Mouse (Mus musculus) midbrain, embryonic 13.5 days (tissue): ENCODE data around the gene Armc12. TPM values are rescaled to one million over a fixed set of nuclear protein-coding genes. Genes with fewer than 3 reads are reported as not detected.
A peak's percentile ranks its signal among the peaks of the same experiment; 100 is the strongest.

Source experiments
- ATAC-seq: fragments of 200-750 bp; cut with Nextera tagmentation; 2 replicates; pipeline ENCODE4 v1.8.0; 2017; ENCODE audit warnings: mild to moderate bottlenecking, moderate TSS enrichment, moderate library complexity
- H3K27ac ChIP-seq: fragments of 300-500 bp; sonication (generic); 2 replicates; pipeline ENCODE4 v1.5.1; 2015; ENCODE audit warnings: inconsistent platforms, mild to moderate bottlenecking, moderate library complexity
- H3K27me3 ChIP-seq: fragments of 300-500 bp; sonication (generic); 2 replicates; pipeline ENCODE4 v1.6.1; 2015; ENCODE audit warnings: mild to moderate bottlenecking, inconsistent platforms
- H3K36me3 ChIP-seq: fragments of 300-500 bp; sonication (generic); 2 replicates; pipeline ENCODE4 v1.6.1; 2015; ENCODE audit warnings: mild to moderate bottlenecking, inconsistent platforms
- H3K4me1 ChIP-seq: fragments of 300-500 bp; sonication (generic); replicated peaks from 2 replicates; pipeline ENCODE4 v1.6.1; 2015; ENCODE audit warnings: inconsistent platforms
- H3K4me2 ChIP-seq: fragments of 300-500 bp; sonication (generic); replicated peaks from 2 replicates; pipeline ENCODE4 v1.6.1; 2015; ENCODE audit warnings: moderate library complexity, mild to moderate bottlenecking, inconsistent platforms
- H3K4me3 ChIP-seq: fragments of 300-500 bp; sonication (generic); replicated peaks from 2 replicates; pipeline ENCODE4 v1.5.1; 2015; ENCODE audit warnings: mild to moderate bottlenecking, inconsistent platforms
- H3K9ac ChIP-seq: fragments of 300-500 bp; sonication (generic); replicated peaks from 2 replicates; pipeline ENCODE4 v1.6.1; 2015; ENCODE audit warnings: mild to moderate bottlenecking, inconsistent platforms
- H3K9me3 ChIP-seq: fragments of 300-500 bp; sonication (generic); 2 replicates; pipeline ENCODE4 v1.6.1; 2016; ENCODE audit warnings: mild to moderate bottlenecking, inconsistent platforms
- WGBS: fragments of 180-500 bp; shearing (Covaris S2); methylation state at CpG from one replicate; pipeline ENCODE4 v1.1.7; 2015; 5-methylcytosine and 5-hydroxymethylcytosine counted together
- microRNA-seq: library from miRNA; unstranded; fragments of <30 nt; microRNA quantifications from one replicate; pipeline ENCODE4, GENCODE M21; 2016
- polyA plus RNA-seq: library from polyadenylated mRNA; unstranded; fragments of >200 nt; fragmentation: Nextera tagmentation; extraction: Ambion mirVana; gene quantifications from 2 replicates; pipeline ENCODE4 v1.2.1, GENCODE M21; 2015

Gene Armc12
- polyA plus RNA-seq, 1 experiment from 2014 or later, result not detected

DNA sequence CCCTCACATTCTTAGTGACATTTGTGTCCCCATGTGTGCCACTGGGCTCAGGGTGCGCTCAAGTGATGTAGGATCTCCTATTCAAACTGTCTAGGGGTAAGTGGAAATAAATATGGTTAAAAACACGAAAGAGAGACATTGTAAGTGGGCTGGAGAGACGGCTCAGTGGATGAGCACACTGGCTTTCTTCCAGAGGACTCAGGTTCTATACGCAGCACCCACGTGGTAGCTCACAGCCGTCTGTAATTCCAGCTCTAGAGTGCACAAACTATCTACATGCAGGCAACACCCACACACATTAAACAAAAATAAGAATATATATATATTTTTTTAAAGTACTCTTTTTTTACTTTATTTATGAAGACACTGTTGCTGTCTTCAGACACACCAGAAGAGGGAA lies 42.3 kb downstream of the Armc12 start:
- WGBS, result 85% methylated on average over 6 of the region's 6 CpGs
- no peak overlapping the region for H3K9ac ChIP-seq
- no peaks in the 10 kb centered on the region for H3K9me3 ChIP-seq
- H3K27ac ChIP-seq, result no peak overlapping the region
- H3K4me1 ChIP-seq, result peaks cover 9% of the 10 kb centered on the region
- no peaks in the 10 kb centered on the region for H3K36me3 ChIP-seq
- peaks cover 6% of the 10 kb centered on the region; the same call in 1 of the 2 replicates for H3K27me3 ChIP-seq
- no peak overlapping the region for H3K4me2 ChIP-seq
- no peak for ATAC-seq
- no peak overlapping the region for H3K4me3 ChIP-seq

DNA sequence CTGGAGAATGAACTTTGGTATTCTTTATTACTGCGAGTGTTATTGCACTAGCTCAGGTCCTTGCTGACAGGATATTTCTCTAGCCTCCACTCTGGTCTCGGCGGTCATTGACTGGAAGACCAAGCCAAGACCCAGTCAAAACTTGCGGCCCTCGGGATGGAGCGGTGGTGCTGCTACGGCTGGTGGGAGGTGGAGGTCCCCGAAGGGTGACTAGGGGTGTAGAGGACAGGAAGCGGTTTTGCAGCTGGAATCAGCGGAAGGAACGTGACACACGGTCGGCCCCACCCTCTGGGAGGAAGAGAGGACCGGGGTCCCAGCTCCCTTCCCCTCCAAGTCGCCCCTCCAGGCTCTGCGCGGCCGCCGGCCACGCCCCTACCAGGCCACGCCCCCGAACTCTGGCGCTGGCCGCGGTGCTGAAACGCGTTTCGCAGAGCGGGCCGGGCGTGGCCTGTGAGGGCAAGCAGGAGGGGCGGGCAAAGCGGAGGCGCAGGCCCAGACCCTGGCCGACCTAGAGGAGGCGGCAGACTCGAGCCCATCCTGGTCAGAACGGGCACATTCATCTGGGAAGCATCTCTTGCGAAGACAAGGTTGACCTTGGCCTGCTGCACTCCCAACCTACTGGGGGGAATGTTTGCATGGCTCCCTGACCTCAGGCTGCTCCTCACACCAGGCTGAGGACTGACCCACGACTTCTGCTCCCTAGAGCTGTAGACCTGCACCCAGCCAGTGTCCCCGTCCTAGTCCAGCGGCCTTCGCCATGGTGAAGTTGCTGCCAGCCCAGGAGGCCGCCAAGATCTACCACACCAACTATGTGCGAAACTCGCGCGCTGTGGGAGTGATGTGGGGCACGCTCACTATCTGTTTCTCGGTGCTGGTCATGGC lies 44.9 kb downstream of the Armc12 start, which contains the start of gene Lhfpl5:
Gene Lhfpl5 (plus strand): TSS at position 398 of the 882 bp plus-strand sequence.
- H3K4me3 ChIP-seq, result peak within 1 kb of the TSS; percentile 41
- peak; percentile 91 for ATAC-seq
- H3K9me3 ChIP-seq, result no peaks in the 10 kb centered on the region
- H3K4me1 ChIP-seq, result peaks cover 10% of the 10 kb centered on the region
- H3K9ac ChIP-seq, result peak within 1 kb of the TSS; percentile 57
- 14% methylated on average over 49 of the region's 50 CpGs for WGBS
- H3K36me3 ChIP-seq, result no peaks in the 10 kb centered on the region
- H3K4me2 ChIP-seq, result peak within 1 kb of the TSS; percentile 68
- H3K27me3 ChIP-seq, result peaks cover 6% of the 10 kb centered on the region; the same call in 1 of the 2 replicates
- no peak within 1 kb of the TSS for H3K27ac ChIP-seq

DNA sequence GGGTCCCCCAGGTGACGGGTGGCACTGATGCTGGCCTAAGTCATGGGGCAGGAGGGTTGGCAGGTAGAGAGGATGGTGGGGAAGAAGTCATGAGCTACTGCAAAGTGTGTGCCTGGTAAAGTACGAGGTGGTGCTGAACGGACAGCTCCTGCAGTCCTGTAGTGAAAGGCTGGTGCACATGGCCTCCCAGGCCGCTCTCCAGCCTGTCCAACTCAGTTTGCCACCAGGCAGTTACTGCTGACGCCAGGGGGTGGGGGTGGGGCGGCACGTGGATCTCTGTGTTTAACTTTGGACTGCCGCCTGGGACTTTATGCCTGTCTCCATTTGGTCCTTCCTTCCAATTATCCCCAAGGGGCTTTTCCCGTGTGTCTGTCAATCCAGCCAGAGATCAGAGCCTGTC lies 49.8 kb downstream of the Armc12 start:
- ATAC-seq, result no peak
- Histone ChIP-seq H3K4me2 (no peak overlapping the region), H3K27ac (no peak overlapping the region)

DNA sequence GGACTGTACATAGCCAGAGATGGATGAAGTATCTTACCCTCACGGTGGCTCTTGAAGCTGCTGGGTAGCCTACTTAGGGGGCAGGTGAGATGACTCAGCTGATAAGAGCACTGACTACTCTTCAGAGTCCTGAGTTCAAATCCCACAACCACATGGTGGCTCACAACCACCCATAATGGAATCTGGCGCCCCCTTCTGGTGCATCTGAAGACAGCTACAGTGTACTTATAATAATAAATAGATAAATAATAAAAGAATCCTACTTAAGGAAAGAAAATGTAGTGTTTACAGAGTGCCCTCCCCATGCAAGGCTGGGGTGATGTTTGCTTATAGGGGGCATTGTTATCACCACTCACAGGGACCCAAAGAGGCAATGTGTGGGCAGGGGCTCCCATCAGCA lies 50.5 kb downstream of the Armc12 start:
- H3K4me2 ChIP-seq, result no peak overlapping the region
- no peak overlapping the region for H3K9ac ChIP-seq
- H3K27ac ChIP-seq, result no peak overlapping the region
- no peaks in the 10 kb centered on the region for H3K9me3 ChIP-seq
- H3K36me3 ChIP-seq, result no peaks in the 10 kb centered on the region
- H3K27me3 ChIP-seq, result no peaks in the 10 kb centered on the region
- WGBS, result 59% methylated on average over 2 of the region's 2 CpGs
- no peak overlapping the region for H3K4me3 ChIP-seq
- ATAC-seq, result no peak
- H3K4me1 ChIP-seq, result peaks cover 5% of the 10 kb centered on the region; the same call in 1 of the 2 replicates

More for the DNA sequence above, 49.8 kb downstream of the Armc12 start:
- Histone ChIP-seq H3K27me3 (no peaks in the 10 kb centered on the region), H3K9ac (no peak overlapping the region), H3K36me3 (no peaks in the 10 kb centered on the region), H3K4me3 (no peak overlapping the region), H3K9me3 (no peaks in the 10 kb centered on the region), H3K4me1 (peaks cover 11% of the 10 kb centered on the region)
- 6% methylated on average over 9 of the region's 9 CpGs for WGBS

GRCm38 (mm10) chr17:28586509-28586908 lies 55.9 kb downstream of the Armc12 start:
- Histone ChIP-seq H3K27me3 (no peaks in the 10 kb centered on the region), H3K36me3 (peaks cover 41% of the 10 kb centered on the region)

DNA sequence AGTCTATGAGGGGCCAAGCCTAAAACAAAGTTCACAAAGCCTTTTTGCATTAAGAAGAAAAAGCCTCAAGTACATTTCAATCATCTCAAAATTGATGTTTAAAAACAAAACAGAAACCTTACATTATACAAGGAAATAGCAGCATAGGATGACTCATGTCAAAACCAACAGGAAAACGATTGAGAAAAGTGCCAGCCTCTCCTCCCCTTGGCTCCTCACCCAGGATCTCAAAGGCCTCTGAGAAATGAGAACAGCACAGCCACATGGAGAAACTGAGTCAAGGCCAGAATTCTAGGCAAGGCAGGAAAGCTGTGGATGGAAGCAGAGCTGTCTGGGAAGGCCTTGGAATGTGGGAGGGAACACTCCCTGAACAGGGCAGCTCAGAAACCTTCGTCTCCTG lies 58.0 kb downstream of the Armc12 start:
- no peak overlapping the region for H3K9ac ChIP-seq
- no peaks in the 10 kb centered on the region for H3K27me3 ChIP-seq
- peaks cover 62% of the 10 kb centered on the region for H3K36me3 ChIP-seq
- H3K27ac ChIP-seq, result no peak overlapping the region
- ATAC-seq, result no peak
- 88% methylated on average over 2 of the region's 2 CpGs for WGBS
- H3K9me3 ChIP-seq, result no peaks in the 10 kb centered on the region
- H3K4me1 ChIP-seq, result no peaks in the 10 kb centered on the region
- no peak overlapping the region for H3K4me3 ChIP-seq
- H3K4me2 ChIP-seq, result no peak overlapping the region

More at GRCm38 (mm10) chr17:28586509-28586908, 55.9 kb downstream of the Armc12 start:
- Histone ChIP-seq H3K27ac (no peak overlapping the region), H3K9ac (no peak overlapping the region), H3K9me3 (no peaks in the 10 kb centered on the region), H3K4me1 (no peaks in the 10 kb centered on the region), H3K4me3 (no peak overlapping the region), H3K4me2 (no peak overlapping the region)
- WGBS, result 90% methylated on average over 3 of the region's 3 CpGs
- no peak for ATAC-seq

Small RNA genes lying within 50 kb of the gene (microRNA-seq; reads per million reads assigned to microRNA genes)
- gene Gm25195 (not detected), gene Mir6969 (not detected)

Other genes with a start within 250 kb of the Armc12 start
- gene Fance, start 217.3 kb upstream of the Armc12 start, polyA plus RNA-seq, result 20.2 and 26.9 TPM in 2 replicates
- 382 and 387 TPM in 2 replicates for gene Rpl10a, start 202.3 kb upstream of the Armc12 start, polyA plus RNA-seq
- gene Tead3, start 180.0 kb upstream of the Armc12 start, polyA plus RNA-seq, result 1.9 and 2.9 TPM in 2 replicates
- gene Tulp1, start 165.6 kb upstream of the Armc12 start, polyA plus RNA-seq, result 1.7 and 2.6 TPM in 2 replicates
- gene Fkbp5, start 13.3 kb upstream of the Armc12 start, polyA plus RNA-seq, result 30.0 and 30.9 TPM in 2 replicates
- not detected in 2 replicates for gene Clpsl2, start 18.6 kb downstream of the Armc12 start, polyA plus RNA-seq
- 0.66 and 0.71 TPM in 2 replicates for gene Clps, start 30.0 kb downstream of the Armc12 start, polyA plus RNA-seq
- gene Lhfpl5, start 44.8 kb downstream of the Armc12 start, polyA plus RNA-seq, result 4.1 and 4.2 TPM in 2 replicates
- 110 and 113 TPM in 2 replicates for gene Srpk1, start 91.9 kb downstream of the Armc12 start, polyA plus RNA-seq
- 1.0 and 1.3 TPM in 2 replicates for gene Slc26a8, start 159.4 kb downstream of the Armc12 start, polyA plus RNA-seq
- 23.3 and 27.0 TPM in 2 replicates for gene Mapk14, start 160.5 kb downstream of the Armc12 start, polyA plus RNA-seq
- gene AC170998.1, start 195.3 kb downstream of the Armc12 start, polyA plus RNA-seq, result 1.8 and 2.3 TPM in 2 replicates
- 0.58 and 0.96 TPM in 2 replicates for gene Mapk13, start 238.5 kb downstream of the Armc12 start, polyA plus RNA-seq